Mouse (Mus musculus) megakaryocyte, embryonic 14.5 days (primary cell): Measurements from ENCODE around the gene Ccl26. TPM values are rescaled to one million over a fixed set of nuclear protein-coding genes. Genes with fewer than 3 reads are reported as not detected.

ENCODE experiments used
- H3K27me3 ChIP-seq: replicated peaks from 2 replicates; pipeline ENCODE3; 2012; ENCODE audit warnings: inconsistent platforms
- H3K36me3 ChIP-seq: replicated peaks from 2 replicates; pipeline ENCODE3; 2012; ENCODE audit warnings: low read length, inconsistent platforms, mixed read lengths
- H3K4me1 ChIP-seq: 2 replicates; pipeline ENCODE4 v1.6.1; 2012; ENCODE audit warnings: inconsistent platforms
- H3K4me3 ChIP-seq: replicated peaks from 2 replicates; pipeline ENCODE3; 2012; ENCODE audit warnings: moderate library complexity, mild to moderate bottlenecking, inconsistent platforms
- H3K9me3 ChIP-seq: 2 replicates; pipeline ENCODE4 v1.6.1; 2012; ENCODE audit warnings: inconsistent platforms
- FLI1 ChIP-seq: IDR thresholded peaks from 2 replicates; pipeline ENCODE4 v1.6.1; 2012; ENCODE audit warnings: low read length, inconsistent platforms, mixed read lengths
- GATA1 ChIP-seq: IDR thresholded peaks from 3 replicates; pipeline ENCODE4 v1.6.1; 2012; ENCODE audit warnings: mixed read lengths, low read length, inconsistent platforms, borderline replicate concordance
- polyA plus RNA-seq: library from polyadenylated mRNA; stranded (reverse); fragments of >175 nt; gene quantifications from 2 replicates; pipeline ENCODE4 v1.2.3, GENCODE M21; 2012; ENCODE audit warnings: low replicate concordance; ENCODE audit not compliant: insufficient read depth

The Ccl26 gene
- polyA plus RNA-seq, 1 experiment: not detected

- peaks cover 36% of the 10 kb centered on the region for H3K4me1 ChIP-seq
- H3K4me3 ChIP-seq: peak within 1 kb of the TSS; percentile 94
- TF ChIP-seq FLI1: no peak
- no peak for TF ChIP-seq GATA1
- H3K36me3 ChIP-seq: no peaks in the 10 kb centered on the region
- H3K27me3 ChIP-seq: peaks cover 25% of the 10 kb centered on the region
- H3K9me3 ChIP-seq: no peaks in the 10 kb centered on the region
Observed at GRCm38 (mm10) chr5:135544865-135545797, 18.2 kb downstream of the Ccl26 start, which contains the start of gene Hip1. Gene Hip1 (minus strand): TSS chr5:135545120.

DNA sequence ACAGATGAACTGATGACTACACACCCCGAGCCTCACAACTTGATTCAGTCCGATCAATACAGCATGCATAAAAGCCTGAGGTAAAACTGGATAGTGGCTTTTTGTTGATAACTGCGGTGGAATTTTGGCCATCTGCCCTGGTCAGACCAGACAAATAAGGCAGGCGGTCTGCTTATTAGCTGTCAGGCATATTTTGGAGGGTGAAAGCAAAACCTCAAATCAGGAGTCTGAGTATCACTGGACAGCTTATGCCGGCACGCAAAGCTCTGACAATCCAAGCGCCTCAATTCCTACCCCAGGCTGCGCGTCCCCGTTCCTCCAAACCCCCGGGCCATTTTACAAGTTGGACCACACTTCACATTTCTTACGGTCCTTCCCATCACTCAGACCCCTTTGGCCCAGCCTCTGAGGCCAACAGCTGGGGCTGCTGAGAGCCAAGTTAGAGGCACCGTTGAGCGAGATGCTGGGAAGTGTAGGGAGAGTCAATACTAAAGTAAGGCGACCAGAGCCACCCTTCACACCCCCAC lies 19.3 kb downstream of the Ccl26 start:
- Histone ChIP-seq H3K27me3 (peaks cover 22% of the 10 kb centered on the region), H3K4me1 (peaks cover 43% of the 10 kb centered on the region), H3K4me3 (peak overlapping the region; percentile 94), H3K36me3 (no peaks in the 10 kb centered on the region), H3K9me3 (no peaks in the 10 kb centered on the region)
- TF ChIP-seq GATA1: no peak
- TF ChIP-seq FLI1: no peak

DNA sequence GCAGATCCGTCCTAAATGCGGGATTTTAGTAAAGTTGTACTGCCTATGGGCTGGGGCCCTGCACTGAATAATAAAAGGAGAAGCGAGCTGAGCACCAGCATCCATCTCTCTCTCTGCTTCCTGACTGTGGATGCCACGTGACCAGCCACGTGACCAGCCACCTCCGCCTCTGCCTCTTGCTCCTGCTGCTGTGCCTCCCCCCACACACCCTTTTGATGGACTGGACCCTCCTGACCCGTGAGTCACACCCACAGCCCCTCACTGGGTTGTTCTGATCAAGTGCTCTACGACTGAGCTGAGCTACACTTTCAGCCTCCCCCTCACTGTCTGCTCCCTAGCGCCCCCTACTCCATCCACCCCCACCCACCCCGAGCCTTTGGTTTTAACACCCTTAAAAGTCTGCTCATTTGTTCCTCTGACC lies 25.6 kb downstream of the Ccl26 start:
- Histone ChIP-seq H3K4me3 (peak overlapping the region; percentile 88), H3K4me1 (peaks cover 52% of the 10 kb centered on the region), H3K27me3 (no peaks in the 10 kb centered on the region), H3K9me3 (no peaks in the 10 kb centered on the region), H3K36me3 (no peaks in the 10 kb centered on the region)
- no peak for TF ChIP-seq FLI1
- no peak for TF ChIP-seq GATA1

DNA sequence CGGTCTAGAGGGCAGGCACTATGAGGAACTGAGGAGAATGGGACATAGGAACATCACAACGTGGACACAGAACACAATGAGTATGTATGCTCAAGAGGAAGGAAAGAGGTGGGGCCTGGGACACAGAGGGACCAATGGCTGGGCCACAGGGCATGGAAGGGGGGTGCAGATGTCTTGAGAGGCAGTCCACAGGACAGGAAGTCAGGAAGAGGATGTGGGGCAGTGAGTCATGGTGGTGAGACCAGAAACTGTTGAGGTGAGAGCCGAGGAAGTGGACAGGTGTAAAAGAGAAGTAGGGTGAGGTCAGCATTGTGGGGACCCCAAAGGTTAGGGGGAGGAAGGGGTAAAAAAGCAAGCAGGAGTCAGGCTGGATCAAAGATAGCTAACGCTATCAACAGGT lies 26.0 kb downstream of the Ccl26 start:
- no peaks in the 10 kb centered on the region for H3K9me3 ChIP-seq
- TF ChIP-seq FLI1: no peak
- no peak for TF ChIP-seq GATA1
- H3K36me3 ChIP-seq: no peaks in the 10 kb centered on the region
- no peaks in the 10 kb centered on the region for H3K27me3 ChIP-seq
- H3K4me3 ChIP-seq: peak overlapping the region; percentile 88
- H3K4me1 ChIP-seq: peaks cover 52% of the 10 kb centered on the region

- Histone ChIP-seq H3K27me3 (no peaks in the 10 kb centered on the region), H3K4me1 (peaks cover 46% of the 10 kb centered on the region), H3K9me3 (no peaks in the 10 kb centered on the region), H3K4me3 (no peak overlapping the region), H3K36me3 (no peaks in the 10 kb centered on the region)
- no peak for TF ChIP-seq GATA1
- no peak for TF ChIP-seq FLI1
Observed at GRCm38 (mm10) chr5:135535867-135536266, 27.5 kb downstream of the Ccl26 start.

DNA sequence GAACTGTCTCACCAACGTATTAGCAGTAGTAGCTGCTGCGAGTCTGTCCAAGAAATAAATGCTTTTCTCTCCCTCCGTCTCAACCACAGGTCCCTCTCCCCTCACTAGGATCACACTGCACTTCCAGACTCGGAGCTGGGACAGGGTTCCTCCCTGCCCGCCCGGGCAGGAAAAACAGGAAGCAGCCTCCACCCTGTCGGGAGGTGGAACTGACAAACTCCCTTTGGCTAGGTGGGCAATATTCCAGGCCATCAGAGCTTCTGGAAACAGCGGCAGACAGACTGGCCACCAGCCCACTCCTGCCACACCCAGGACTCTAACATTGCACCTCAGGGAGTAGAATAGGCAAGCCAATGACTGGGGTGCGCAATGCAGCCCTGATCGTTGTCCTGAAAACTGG lies 29.9 kb downstream of the Ccl26 start:
- H3K9me3 ChIP-seq: no peaks in the 10 kb centered on the region
- peaks cover 38% of the 10 kb centered on the region for H3K4me1 ChIP-seq
- H3K27me3 ChIP-seq: no peaks in the 10 kb centered on the region
- TF ChIP-seq FLI1 (no peak), GATA1 (no peak)
- no peaks in the 10 kb centered on the region for H3K36me3 ChIP-seq
- H3K4me3 ChIP-seq: no peak overlapping the region

DNA sequence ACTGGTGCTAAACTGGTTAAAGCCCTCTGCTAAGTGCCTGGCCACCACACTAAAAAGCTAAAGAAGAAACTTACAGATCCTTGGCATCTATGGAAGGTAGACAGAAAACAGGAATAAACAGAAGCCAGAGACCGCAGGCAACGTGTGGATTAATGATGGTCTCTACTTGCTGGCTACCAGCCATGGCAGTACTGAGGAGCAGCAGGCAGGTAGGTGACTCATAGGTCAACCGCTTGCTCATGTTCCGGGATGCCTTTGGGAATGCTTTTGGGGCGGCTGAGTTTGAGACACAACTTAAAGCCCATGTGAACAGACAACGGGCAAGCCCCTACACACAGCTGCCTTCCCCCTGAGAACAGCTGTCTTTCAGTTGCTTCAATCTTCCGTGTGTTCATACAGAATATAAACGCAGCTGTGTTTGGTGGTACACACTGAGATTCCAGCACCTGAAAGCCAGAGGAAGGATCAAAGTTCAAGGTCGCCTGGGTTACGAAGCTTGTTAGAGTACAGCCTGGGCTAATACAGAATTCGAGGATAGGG lies 32.0 kb downstream of the Ccl26 start:
- Histone ChIP-seq H3K4me1 (peaks cover 28% of the 10 kb centered on the region), H3K27me3 (no peaks in the 10 kb centered on the region), H3K9me3 (no peaks in the 10 kb centered on the region), H3K4me3 (no peak overlapping the region), H3K36me3 (no peaks in the 10 kb centered on the region)
- TF ChIP-seq FLI1: no peak
- no peak for TF ChIP-seq GATA1

DNA sequence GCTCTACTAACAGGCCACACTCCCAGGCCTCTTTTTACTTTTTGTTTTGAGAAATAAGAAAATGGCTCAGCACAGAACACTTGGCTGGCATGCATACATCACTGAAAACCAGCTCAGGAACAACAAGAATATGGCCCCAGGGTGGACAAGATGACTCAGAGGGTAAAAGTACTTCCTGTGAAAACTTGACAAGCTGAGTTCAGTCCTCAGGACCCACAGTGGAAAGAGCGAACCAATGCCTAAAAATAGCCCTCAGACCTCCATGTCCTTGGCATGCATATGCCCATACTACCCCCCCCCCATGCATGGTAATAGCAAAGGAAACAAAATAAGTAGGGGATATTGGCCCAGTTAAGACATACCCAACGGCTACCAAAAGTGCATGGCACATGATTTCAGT lies 33.4 kb downstream of the Ccl26 start:
- H3K36me3 ChIP-seq: no peaks in the 10 kb centered on the region
- no peaks in the 10 kb centered on the region for H3K9me3 ChIP-seq
- no peaks in the 10 kb centered on the region for H3K27me3 ChIP-seq
- TF ChIP-seq FLI1 (no peak), GATA1 (no peak)
- H3K4me1 ChIP-seq: peaks cover 35% of the 10 kb centered on the region
- H3K4me3 ChIP-seq: no peak overlapping the region

DNA sequence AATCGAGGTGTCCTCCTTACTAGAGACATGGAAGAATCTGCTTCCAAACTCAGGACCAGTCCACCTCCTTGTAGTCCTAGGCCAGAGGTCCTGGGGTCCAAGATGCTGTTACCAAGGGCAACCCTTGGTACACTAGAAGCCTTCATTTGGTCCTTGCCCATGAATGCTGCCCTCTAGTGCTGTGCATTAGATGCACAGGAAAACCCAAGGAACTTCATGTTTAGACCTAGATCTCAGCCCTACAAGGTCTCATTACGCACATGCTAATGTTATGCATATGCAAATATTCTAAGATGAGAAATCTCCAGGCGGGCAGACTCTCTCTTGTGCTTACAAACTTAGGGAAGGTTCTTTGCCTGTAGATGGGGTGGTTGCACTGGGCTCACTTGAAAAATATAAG lies 34.1 kb downstream of the Ccl26 start:
- H3K27me3 ChIP-seq: no peaks in the 10 kb centered on the region
- TF ChIP-seq FLI1 (no peak), GATA1 (no peak)
- no peaks in the 10 kb centered on the region for H3K9me3 ChIP-seq

GRCm38 (mm10) chr5:135527986-135528385 lies 35.4 kb downstream of the Ccl26 start:
- TF ChIP-seq GATA1 (no peak), FLI1 (no peak)
- Histone ChIP-seq H3K4me1 (peaks cover 49% of the 10 kb centered on the region), H3K36me3 (peaks cover 5% of the 10 kb centered on the region), H3K9me3 (peaks cover 8% of the 10 kb centered on the region), H3K27me3 (no peaks in the 10 kb centered on the region), H3K4me3 (no peak overlapping the region)

More for the DNA sequence above, 34.1 kb downstream of the Ccl26 start:
- Histone ChIP-seq H3K36me3 (no peaks in the 10 kb centered on the region), H3K4me1 (peaks cover 42% of the 10 kb centered on the region), H3K4me3 (no peak overlapping the region)
